Mouse (Mus musculus) bone marrow macrophage, adult 2 months (primary cell): ENCODE measurements around the gene Sbk1.

ENCODE experiments used
- CTCF ChIP-seq: IDR thresholded peaks from 2 replicates; pipeline ENCODE4 v1.5.1; 2012; ENCODE audit warnings: low read depth, mild to moderate bottlenecking, low read length, moderate library complexity
- POLR2A ChIP-seq: IDR thresholded peaks from 2 replicates; pipeline ENCODE4 v1.6.1; 2012; ENCODE audit warnings: mild to moderate bottlenecking, low read depth, low read length, borderline replicate concordance

DNA sequence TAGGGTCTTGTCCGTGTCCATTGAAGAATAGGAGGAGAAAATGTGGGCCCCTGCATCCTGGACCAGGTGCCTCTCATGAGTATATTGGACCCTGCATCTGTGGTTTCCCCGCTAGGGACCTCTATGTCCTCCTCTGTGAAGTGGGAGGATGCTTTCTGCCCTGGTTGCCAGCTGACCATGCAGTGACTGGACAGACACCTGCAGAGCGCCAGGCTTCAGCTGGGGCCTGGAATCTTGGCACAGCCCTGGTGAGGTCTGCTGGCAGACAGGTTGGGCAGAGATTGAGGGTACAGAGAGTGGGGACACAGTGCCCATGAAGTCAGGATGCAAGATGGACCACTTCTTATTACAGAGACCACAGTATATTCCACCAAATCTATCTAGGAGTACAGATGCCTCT, 22.4 kb upstream of the Sbk1 start:
- TF ChIP-seq POLR2A (no peak), CTCF (no peak)
